Mouse (Mus musculus): ENCODE results near the gene Myd88. TPM values are rescaled to one million over a fixed set of nuclear protein-coding genes. Genes with fewer than 3 reads are reported as not detected.

Myd88 gene
- polyA plus RNA-seq, 2 experiments = 5.8 to 15.0 TPM

- H3K27me3 ChIP-seq (ENCODE audit: control insufficient read depth, insufficient read depth, low read length) = no peaks in the 10 kb centered on the region
- no peaks in the 10 kb centered on the region for H3K36me3 ChIP-seq (replicated peaks; ENCODE audit: control insufficient read depth, insufficient read depth, low read depth)
- no peak overlapping the region for H3K27ac ChIP-seq
- H3K9me3 ChIP-seq (ENCODE audit: control insufficient read depth, low read length) = no peaks in the 10 kb centered on the region
- no peak for ATAC-seq (ENCODE audit: insufficient read depth)
- no peak overlapping the region for H3K9ac ChIP-seq (replicated peaks)
- 0 out of 4 replicates have a peak, but pooled peaks cover 0 to 6% of the 10 kb centered on the region in 2 experiments for H3K4me1 ChIP-seq (replicated peaks; ENCODE audit: control insufficient read depth in 2 of 2, insufficient read depth in 2 of 2, low read length in 1 of 2)
- 73% methylated on average over 6 of the region's 6 CpGs for WGBS (ENCODE audit: insufficient replicate concordance)
- H3K4me2 ChIP-seq (ENCODE audit: low read depth) = no peak overlapping the region
- no peak for DNase-seq (ENCODE audit: low read depth in 3 of 3, low spot score in 3 of 3)
- H3K4me3 ChIP-seq (ENCODE audit: insufficient read depth in 1 of 2, low read depth in 2 of 2, low read length in 2 of 2) = no peak overlapping the region
- TF ChIP-seq EP300 (IDR thresholded peaks at IDR 0.05; ENCODE audit: low read depth) = no peak
- no peak for TF ChIP-seq CTCF (IDR thresholded peaks at IDR 0.05; ENCODE audit: low read depth)
Observed at GRCm38 (mm10) chr9:119355943-119356342, 14.7 kb upstream of the Myd88 start.

- H3K4me3 ChIP-seq (ENCODE audit: insufficient read depth in 1 of 2, low read depth in 2 of 2, low read length in 2 of 2) = no peak overlapping the region
- no peaks in the 10 kb centered on the region for H3K9me3 ChIP-seq (ENCODE audit: control insufficient read depth, low read length)
- H3K27me3 ChIP-seq (ENCODE audit: control insufficient read depth, insufficient read depth, low read length) = no peaks in the 10 kb centered on the region
- no peak overlapping the region for H3K9ac ChIP-seq (replicated peaks)
- H3K36me3 ChIP-seq (replicated peaks; ENCODE audit: control insufficient read depth, insufficient read depth, low read depth) = no peaks in the 10 kb centered on the region
- 0 out of 4 replicates have a peak, but pooled peaks cover 0 to 6% of the 10 kb centered on the region in 2 experiments for H3K4me1 ChIP-seq (replicated peaks; ENCODE audit: control insufficient read depth in 2 of 2, insufficient read depth in 2 of 2, low read length in 1 of 2)
- no peak for ATAC-seq (ENCODE audit: insufficient read depth)
- H3K27ac ChIP-seq = no peak overlapping the region
- DNase-seq (ENCODE audit: low read depth in 3 of 3, low spot score in 3 of 3) = no peak
- no peak for TF ChIP-seq EP300 (IDR thresholded peaks at IDR 0.05; ENCODE audit: low read depth)
- no peak for TF ChIP-seq CTCF (IDR thresholded peaks at IDR 0.05; ENCODE audit: low read depth)
- H3K4me2 ChIP-seq (ENCODE audit: low read depth) = no peak overlapping the region
- 59% methylated on average over 6 of the region's 6 CpGs for WGBS (ENCODE audit: insufficient replicate concordance)
Observed at GRCm38 (mm10) chr9:119353926-119354325, 12.7 kb upstream of the Myd88 start.

GRCm38 (mm10) chr9:119352060-119352459 is 10.8 kb upstream of the Myd88 start:
- WGBS (ENCODE audit: insufficient replicate concordance) = 13% methylated on average over 4 of the region's 4 CpGs

DNA sequence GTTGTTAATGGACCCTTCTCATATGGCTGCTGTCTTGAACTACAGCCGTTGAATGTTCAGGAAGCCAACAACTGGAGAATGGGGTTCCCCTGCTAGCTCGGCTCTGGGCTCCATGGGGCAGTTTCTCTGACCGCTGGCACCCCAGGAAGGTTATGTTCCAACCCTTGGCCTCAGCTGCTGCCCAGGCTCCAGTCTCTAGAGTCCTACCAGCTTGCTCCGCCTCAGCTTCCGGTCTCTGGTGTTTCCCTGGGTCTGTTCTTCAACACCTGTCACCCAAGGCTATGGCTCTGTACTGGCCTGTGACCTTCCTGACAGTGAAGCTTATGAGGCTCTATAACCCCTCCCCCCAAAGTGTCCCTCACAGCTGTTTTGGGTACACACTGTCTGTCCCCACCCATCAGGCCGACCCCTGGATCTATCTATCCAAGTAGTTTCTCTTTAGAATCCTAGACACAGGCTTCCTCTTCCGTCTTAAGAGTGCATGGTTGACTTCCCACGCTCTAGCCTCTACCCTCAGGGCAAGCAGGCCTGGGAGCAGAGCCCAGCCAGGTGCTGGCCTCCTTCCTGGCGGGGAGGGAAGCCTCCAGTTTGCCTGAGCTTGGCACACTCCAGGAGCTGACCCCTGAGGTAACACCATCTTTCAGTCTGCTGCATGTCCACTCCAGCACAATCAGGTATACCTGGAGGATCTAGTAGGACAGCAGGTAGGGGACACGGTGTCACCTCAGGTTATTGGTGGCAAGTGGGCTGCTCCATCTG is 9.9 kb upstream of the Myd88 start:
- Histone ChIP-seq H3K27ac (no peak overlapping the region), H3K27me3 (ENCODE audit: control insufficient read depth, insufficient read depth, low read length) (no peaks in the 10 kb centered on the region), H3K9ac (replicated peaks) (no peak overlapping the region), H3K4me2 (ENCODE audit: low read depth) (no peak overlapping the region), H3K9me3 (ENCODE audit: control insufficient read depth, low read length) (no peaks in the 10 kb centered on the region), H3K36me3 (replicated peaks; ENCODE audit: control insufficient read depth, insufficient read depth, low read depth) (no peaks in the 10 kb centered on the region), H3K4me1 (replicated peaks; ENCODE audit: control insufficient read depth in 2 of 2, insufficient read depth in 2 of 2, low read length in 1 of 2) (no peaks in the 10 kb centered on the region), H3K4me3 (ENCODE audit: insufficient read depth in 1 of 2, low read depth in 2 of 2, low read length in 2 of 2) (no peak overlapping the region)
- ATAC-seq (ENCODE audit: insufficient read depth) (no peak), DNase-seq (ENCODE audit: low read depth in 3 of 3, low spot score in 3 of 3) (no peak)
- 78% methylated on average over 10 of the region's 10 CpGs for WGBS (ENCODE audit: insufficient replicate concordance)
- TF ChIP-seq EP300 (IDR thresholded peaks at IDR 0.05; ENCODE audit: low read depth) = no peak
- no peak for TF ChIP-seq CTCF (IDR thresholded peaks at IDR 0.05; ENCODE audit: low read depth)

More at GRCm38 (mm10) chr9:119352060-119352459, 10.8 kb upstream of the Myd88 start:
- Histone ChIP-seq H3K27ac (no peak overlapping the region), H3K4me2 (ENCODE audit: low read depth) (no peak overlapping the region), H3K9me3 (ENCODE audit: control insufficient read depth, low read length) (no peaks in the 10 kb centered on the region), H3K4me1 (replicated peaks; ENCODE audit: control insufficient read depth in 2 of 2, insufficient read depth in 2 of 2, low read length in 1 of 2) (no peaks in the 10 kb centered on the region), H3K4me3 (ENCODE audit: insufficient read depth in 1 of 2, low read depth in 2 of 2, low read length in 2 of 2) (no peak overlapping the region), H3K27me3 (ENCODE audit: control insufficient read depth, insufficient read depth, low read length) (no peaks in the 10 kb centered on the region), H3K9ac (replicated peaks) (no peak overlapping the region), H3K36me3 (replicated peaks; ENCODE audit: control insufficient read depth, insufficient read depth, low read depth) (no peaks in the 10 kb centered on the region)
- ATAC-seq (ENCODE audit: insufficient read depth) (peak; percentile 75), DNase-seq (ENCODE audit: low read depth in 3 of 3, low spot score in 3 of 3) (peak; percentile 40 to 50 (median 45))
- TF ChIP-seq EP300 (IDR thresholded peaks at IDR 0.05; ENCODE audit: low read depth) (no peak), CTCF (IDR thresholded peaks at IDR 0.05; ENCODE audit: low read depth) (peak; percentile 96)

DNA sequence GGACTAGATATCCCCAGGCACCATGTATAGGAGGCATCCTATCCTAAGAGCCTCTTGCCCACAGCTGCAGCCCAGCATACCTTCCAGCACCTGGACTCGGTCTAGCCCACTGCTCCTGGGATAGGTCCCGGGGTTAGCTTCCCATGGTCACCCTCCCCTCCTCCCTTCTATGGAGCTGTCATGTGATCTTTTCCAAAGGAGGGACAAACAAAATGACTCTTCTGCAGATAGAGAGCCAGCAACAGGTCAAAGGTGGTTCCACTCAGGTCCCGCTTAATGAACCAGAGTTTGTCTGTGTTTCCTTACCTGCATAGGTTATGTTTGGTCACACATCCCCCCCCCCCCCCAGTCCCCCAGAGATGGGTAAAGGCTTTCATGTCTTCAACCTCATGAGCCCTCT is 9.3 kb upstream of the Myd88 start:
- no peak overlapping the region for H3K4me3 ChIP-seq (ENCODE audit: insufficient read depth in 1 of 2, low read depth in 2 of 2, low read length in 2 of 2)
- WGBS (ENCODE audit: insufficient replicate concordance) = 74% methylated on average over 3 of the region's 3 CpGs
- no peak overlapping the region for H3K27ac ChIP-seq
- no peak overlapping the region for H3K9ac ChIP-seq (replicated peaks)
- no peaks in the 10 kb centered on the region for H3K27me3 ChIP-seq (ENCODE audit: control insufficient read depth, insufficient read depth, low read length)
- TF ChIP-seq CTCF (IDR thresholded peaks at IDR 0.05; ENCODE audit: low read depth) (no peak), EP300 (IDR thresholded peaks at IDR 0.05; ENCODE audit: low read depth) (no peak)
- DNase-seq (ENCODE audit: low read depth in 3 of 3, low spot score in 3 of 3) (no peak), ATAC-seq (ENCODE audit: insufficient read depth) (no peak)
- H3K36me3 ChIP-seq (replicated peaks; ENCODE audit: control insufficient read depth, insufficient read depth, low read depth) = no peaks in the 10 kb centered on the region
- H3K4me1 ChIP-seq (replicated peaks; ENCODE audit: control insufficient read depth in 2 of 2, insufficient read depth in 2 of 2, low read length in 1 of 2) = no peaks in the 10 kb centered on the region
- H3K4me2 ChIP-seq (ENCODE audit: low read depth) = no peak overlapping the region
- no peaks in the 10 kb centered on the region for H3K9me3 ChIP-seq (ENCODE audit: control insufficient read depth, low read length)

All from liver, embryonic 14.5 days (tissue).